Mouse (Mus musculus) forebrain, embryonic 15.5 days (tissue): ENCODE measurements at regions not wholly inside any gene's neighbourhood (a gene's known extent, or its start where the extent isn't known, plus 50 kb on each side); places are given as distances from the start of the nearest gene placed in this dataset.

Experiments used
- ATAC-seq: fragments of 200-750 bp; cut with Nextera tagmentation; replicated peaks from 2 replicates; pipeline ENCODE4 v1.8.0; 2017; ENCODE audit warnings: mild to moderate bottlenecking, moderate TSS enrichment, moderate library complexity
- H3K27ac ChIP-seq: fragments of 300-500 bp; sonication (generic); replicated peaks from 2 replicates; pipeline ENCODE4 v1.5.1; 2015; ENCODE audit warnings: mild to moderate bottlenecking, inconsistent platforms
- H3K27me3 ChIP-seq: fragments of 300-500 bp; sonication (generic); 2 replicates; pipeline ENCODE4 v1.6.1; 2015; ENCODE audit warnings: inconsistent platforms
- H3K36me3 ChIP-seq: fragments of 300-500 bp; sonication (generic); 2 replicates; pipeline ENCODE4 v1.6.1; 2015; ENCODE audit warnings: mild to moderate bottlenecking, inconsistent platforms
- H3K4me1 ChIP-seq: fragments of 300-500 bp; sonication (generic); 2 replicates; pipeline ENCODE4 v1.6.1; 2015; ENCODE audit warnings: inconsistent platforms
- H3K4me2 ChIP-seq: fragments of 300-500 bp; sonication (generic); replicated peaks from 2 replicates; pipeline ENCODE4 v1.6.1; 2015; ENCODE audit warnings: mild to moderate bottlenecking, inconsistent platforms
- H3K4me3 ChIP-seq: fragments of 300-500 bp; sonication (generic); 2 replicates; pipeline ENCODE4 v1.5.1; 2015; ENCODE audit warnings: mild to moderate bottlenecking, inconsistent platforms
- H3K9ac ChIP-seq: fragments of 300-500 bp; sonication (generic); replicated peaks from 2 replicates; pipeline ENCODE4 v1.6.1; 2015; ENCODE audit warnings: mild to moderate bottlenecking, inconsistent platforms
- H3K9me3 ChIP-seq: fragments of 300-500 bp; sonication (generic); 2 replicates; pipeline ENCODE4 v1.6.1; 2016; ENCODE audit warnings: inconsistent platforms
- WGBS: fragments of 180-500 bp; shearing (Covaris S2); methylation state at CpG from one replicate; pipeline ENCODE4 v1.1.7; 2015; ENCODE audit warnings: mixed read lengths; 5-methylcytosine and 5-hydroxymethylcytosine counted together

DNA sequence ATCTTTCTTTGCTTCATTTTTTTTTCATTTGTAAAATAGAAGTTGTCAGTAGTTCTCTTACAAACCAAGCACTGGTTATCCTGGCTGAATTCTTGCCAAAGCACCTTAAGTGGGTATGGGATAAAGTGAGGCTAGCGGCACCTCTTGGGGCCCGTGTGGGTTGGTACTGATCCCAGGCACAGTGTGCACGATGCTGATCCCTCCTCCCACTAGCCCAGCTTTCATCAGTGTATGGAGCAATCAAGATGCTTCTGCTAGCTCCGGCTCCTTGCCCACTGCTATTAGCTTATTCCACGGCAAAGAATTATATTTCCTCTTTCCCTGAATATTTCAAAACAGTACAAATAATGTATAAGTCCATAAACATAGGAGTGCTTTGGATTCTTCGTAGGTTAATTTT is 307.4 kb upstream of the Npvf start:
- ATAC-seq, result no peak
- Histone ChIP-seq H3K4me2 (no peak overlapping the region), H3K9ac (no peak overlapping the region)

DNA sequence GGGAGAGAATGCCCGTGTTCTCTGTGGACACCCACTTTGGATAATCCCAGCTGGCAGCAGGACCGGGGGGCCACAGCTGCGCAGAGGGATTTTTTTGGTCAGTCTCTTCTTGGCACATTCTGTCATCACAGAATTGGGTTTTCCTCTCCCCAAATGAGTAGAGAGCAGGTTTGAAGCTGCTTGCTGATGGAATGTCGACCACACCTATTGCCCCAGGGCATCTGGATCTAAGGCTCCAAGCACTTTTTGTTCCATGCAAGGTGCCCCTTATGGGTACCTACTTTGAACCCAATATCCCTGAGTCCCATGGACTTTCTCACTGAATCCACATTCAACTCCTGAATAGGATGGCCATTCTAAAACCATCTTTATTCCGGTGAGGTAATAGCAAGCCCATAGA is 314.3 kb upstream of the Npvf start:
- Histone ChIP-seq H3K9ac (no peak overlapping the region), H3K36me3 (no peaks in the 10 kb centered on the region), H3K27me3 (no peaks in the 10 kb centered on the region), H3K27ac (no peak overlapping the region), H3K4me2 (no peak overlapping the region), H3K4me3 (no peak overlapping the region), H3K9me3 (no peaks in the 10 kb centered on the region), H3K4me1 (peaks cover 4% of the 10 kb centered on the region; the same call in 1 of the 2 replicates)
- no peak for ATAC-seq
- 88% methylated on average over 5 of the region's 5 CpGs for WGBS

More for the DNA sequence above, 307.4 kb upstream of the Npvf start:
- Histone ChIP-seq H3K27ac (peak overlapping the region; percentile 16; the same call in 1 of the 2 replicates), H3K36me3 (no peaks in the 10 kb centered on the region), H3K27me3 (no peaks in the 10 kb centered on the region), H3K4me3 (no peak overlapping the region), H3K4me1 (0 out of 2 replicates have a peak, but pooled peaks cover 4% of the 10 kb centered on the region), H3K9me3 (no peaks in the 10 kb centered on the region)
- WGBS, result 69% methylated on average over 6 of the region's 6 CpGs

DNA sequence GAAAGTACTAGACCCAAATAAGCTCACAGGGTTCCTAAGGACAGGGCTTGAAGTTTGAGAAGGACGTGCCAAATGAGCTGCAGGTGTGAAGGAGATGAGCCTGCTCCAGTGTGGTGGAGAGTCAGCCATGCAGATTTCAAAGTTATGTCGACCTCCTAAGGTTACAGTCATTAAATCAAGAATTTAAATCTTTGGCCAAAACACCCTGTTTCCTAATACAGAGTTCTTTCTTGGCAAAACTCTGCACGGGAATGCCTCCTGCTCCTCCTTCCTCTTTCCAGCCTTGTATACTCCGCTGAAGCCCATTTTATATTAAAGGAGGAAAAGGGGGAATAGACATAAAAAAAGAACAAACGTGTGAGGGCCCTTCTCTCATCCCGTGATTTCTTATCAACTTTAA is 315.1 kb upstream of the Npvf start:
- Histone ChIP-seq H3K36me3 (no peaks in the 10 kb centered on the region), H3K27ac (no peak overlapping the region), H3K4me3 (no peak overlapping the region), H3K9me3 (no peaks in the 10 kb centered on the region), H3K4me2 (no peak overlapping the region), H3K9ac (no peak overlapping the region), H3K27me3 (no peaks in the 10 kb centered on the region), H3K4me1 (peaks cover 4% of the 10 kb centered on the region; the same call in 1 of the 2 replicates)
- WGBS, result 78% methylated on average over 6 of the region's 6 CpGs
- no peak for ATAC-seq

DNA sequence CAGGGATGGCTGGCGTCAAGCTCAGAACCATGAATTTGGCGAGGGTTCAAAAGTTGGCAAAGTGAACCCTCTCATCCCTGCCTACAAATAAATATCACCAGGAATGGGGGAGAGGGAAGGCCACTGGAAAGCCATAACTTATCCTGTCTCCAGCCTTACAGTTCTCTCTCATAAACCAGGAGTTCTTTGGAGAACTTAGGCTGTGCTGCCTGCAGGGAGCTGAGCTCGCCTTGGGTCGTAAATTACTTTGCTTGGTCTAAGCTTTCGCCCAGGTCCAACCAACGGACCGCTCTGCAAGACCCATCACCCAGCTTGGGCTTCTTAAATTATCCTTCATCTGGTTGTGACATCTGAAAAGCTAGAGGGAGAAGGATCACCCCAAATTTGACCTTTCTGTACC is 315.8 kb upstream of the Npvf start:
- Histone ChIP-seq H3K4me1 (peaks cover 4% of the 10 kb centered on the region; the same call in 1 of the 2 replicates), H3K27me3 (no peaks in the 10 kb centered on the region), H3K36me3 (no peaks in the 10 kb centered on the region), H3K4me3 (no peak overlapping the region), H3K9ac (no peak overlapping the region), H3K27ac (no peak overlapping the region), H3K9me3 (no peaks in the 10 kb centered on the region), H3K4me2 (no peak overlapping the region)
- no peak for ATAC-seq
- WGBS, result 91% methylated on average over 7 of the region's 7 CpGs

DNA sequence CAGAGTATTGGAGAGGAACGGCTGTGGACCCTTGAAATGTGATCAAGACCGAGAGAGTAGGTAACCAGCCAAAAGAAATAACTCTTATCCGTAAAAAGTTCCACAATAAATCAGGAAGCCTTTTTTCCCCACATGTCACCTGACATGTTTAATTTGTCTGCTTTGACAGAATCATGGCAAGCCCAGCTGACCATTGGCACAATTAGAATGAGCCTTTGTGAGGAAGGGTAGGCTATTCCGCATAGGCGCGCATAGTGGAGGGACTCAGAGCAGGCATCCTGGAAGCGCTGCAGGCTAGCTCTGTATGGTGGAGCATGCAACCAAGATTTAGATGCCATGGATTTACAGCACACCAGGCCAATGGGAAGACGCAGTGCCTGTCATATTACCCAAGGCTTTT is 316.5 kb upstream of the Npvf start:
- H3K27me3 ChIP-seq, result no peaks in the 10 kb centered on the region

DNA sequence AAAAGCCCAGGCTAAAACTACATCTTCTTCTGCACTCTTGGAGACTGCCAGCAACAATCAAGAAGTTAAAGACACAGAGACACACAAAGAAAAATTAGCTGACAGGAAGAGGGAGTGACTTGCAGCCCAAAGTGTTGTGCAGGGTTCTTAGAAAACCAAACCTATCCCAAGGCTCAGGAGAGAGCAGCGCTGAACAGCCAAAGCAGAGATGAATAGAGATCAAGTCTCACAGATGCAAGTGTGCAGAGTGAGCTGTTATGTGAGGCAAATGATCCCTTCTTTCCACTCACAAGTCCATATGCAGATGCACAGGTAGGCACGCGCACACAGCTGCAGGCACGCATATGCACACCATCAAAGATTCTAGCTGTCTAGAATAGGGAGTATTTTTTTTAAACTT is 318.0 kb upstream of the Npvf start:
- no peak for ATAC-seq
- WGBS, result 91% methylated on average over 4 of the region's 4 CpGs
- no peak overlapping the region for H3K4me2 ChIP-seq
- no peak overlapping the region for H3K9ac ChIP-seq
- no peak overlapping the region for H3K4me3 ChIP-seq
- no peaks in the 10 kb centered on the region for H3K36me3 ChIP-seq
- peaks cover 8% of the 10 kb centered on the region; the same call in 1 of the 2 replicates for H3K4me1 ChIP-seq
- H3K27me3 ChIP-seq, result no peaks in the 10 kb centered on the region
- H3K9me3 ChIP-seq, result no peaks in the 10 kb centered on the region
- no peak overlapping the region for H3K27ac ChIP-seq

More for the DNA sequence above, 316.5 kb upstream of the Npvf start:
- H3K4me2 ChIP-seq, result no peak overlapping the region
- ATAC-seq, result no peak
- H3K4me3 ChIP-seq, result no peak overlapping the region
- no peak overlapping the region for H3K9ac ChIP-seq
- no peak overlapping the region for H3K27ac ChIP-seq
- H3K9me3 ChIP-seq, result no peaks in the 10 kb centered on the region
- H3K4me1 ChIP-seq, result peaks cover 4% of the 10 kb centered on the region; the same call in 1 of the 2 replicates
- WGBS, result 67% methylated on average over 8 of the region's 8 CpGs
- H3K36me3 ChIP-seq, result no peaks in the 10 kb centered on the region

DNA sequence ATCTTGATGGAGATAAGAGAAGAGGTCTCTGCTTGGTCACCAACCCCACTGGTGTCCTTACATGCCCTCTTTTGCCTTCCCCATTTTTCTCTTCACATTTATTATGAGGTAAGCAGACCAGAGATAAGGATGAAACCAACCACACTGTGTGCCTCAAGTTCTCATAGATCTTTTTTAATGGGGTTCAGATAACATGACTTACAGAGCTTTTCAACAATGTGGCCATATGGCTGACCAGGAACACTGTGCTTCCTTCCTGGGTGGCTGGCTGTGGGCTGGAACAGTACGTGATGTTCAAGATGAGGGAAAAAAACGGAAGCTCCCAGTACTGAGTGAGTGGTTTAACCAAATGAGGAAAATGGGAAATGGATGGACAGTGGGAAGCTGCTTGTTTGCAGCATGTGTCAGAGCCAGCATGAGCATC is 319.0 kb upstream of the Npvf start:
- Histone ChIP-seq H3K4me3 (no peak overlapping the region), H3K4me2 (no peak overlapping the region), H3K9me3 (no peaks in the 10 kb centered on the region), H3K36me3 (no peaks in the 10 kb centered on the region), H3K27me3 (0 out of 2 replicates have a peak, but pooled peaks cover 3% of the 10 kb centered on the region), H3K4me1 (peaks cover 10% of the 10 kb centered on the region; the same call in 1 of the 2 replicates), H3K9ac (no peak overlapping the region), H3K27ac (no peak overlapping the region)
- ATAC-seq, result no peak
- WGBS, result 98% methylated on average over 2 of the region's 2 CpGs

DNA sequence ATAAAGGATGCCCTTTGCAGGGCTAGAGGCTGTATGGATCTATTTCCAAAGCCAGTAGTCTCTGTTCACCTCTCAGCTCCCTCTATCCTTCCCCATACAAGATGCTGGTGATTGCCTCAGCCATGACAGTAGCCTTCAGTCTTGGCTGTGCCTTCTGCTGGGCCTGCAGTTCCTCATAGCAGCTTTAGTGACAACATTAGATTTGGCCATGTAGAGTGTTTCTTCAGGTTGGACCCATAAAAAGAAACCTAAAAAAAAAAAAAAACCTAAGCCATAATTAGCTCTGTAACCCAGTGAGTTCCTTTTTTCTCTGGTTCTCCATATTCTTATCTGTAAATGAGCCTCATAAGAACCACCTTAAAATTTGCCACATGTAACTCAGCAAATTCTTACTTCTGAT is 319.6 kb upstream of the Npvf start:
- Histone ChIP-seq H3K9me3 (no peaks in the 10 kb centered on the region), H3K36me3 (no peaks in the 10 kb centered on the region), H3K4me1 (peaks cover 10% of the 10 kb centered on the region; the same call in 1 of the 2 replicates), H3K27ac (no peak overlapping the region), H3K4me3 (no peak overlapping the region), H3K9ac (no peak overlapping the region), H3K4me2 (no peak overlapping the region), H3K27me3 (0 out of 2 replicates have a peak, but pooled peaks cover 3% of the 10 kb centered on the region)
- no peak for ATAC-seq

DNA sequence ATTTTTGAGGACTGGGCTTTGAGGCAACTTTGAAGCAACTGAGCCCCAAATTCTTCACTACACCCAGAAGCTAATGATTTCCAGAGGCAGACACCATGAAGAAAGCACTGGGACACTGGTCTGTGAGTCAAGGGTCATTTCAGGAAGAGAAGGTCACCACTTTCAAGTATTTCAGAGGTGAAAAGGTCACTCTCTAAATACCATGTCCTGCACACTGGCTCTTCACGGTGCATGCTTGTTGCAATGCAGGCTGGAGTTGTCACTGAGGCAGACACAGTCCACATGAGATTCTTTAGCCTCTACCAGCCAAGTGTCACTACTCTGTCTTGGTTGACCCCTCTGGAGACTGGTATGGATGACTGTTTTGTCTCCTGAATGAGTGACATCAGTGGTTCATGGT is 320.7 kb upstream of the Npvf start:
- Histone ChIP-seq H3K4me3 (no peak overlapping the region), H3K36me3 (no peaks in the 10 kb centered on the region), H3K27ac (no peak overlapping the region), H3K9me3 (no peaks in the 10 kb centered on the region), H3K9ac (no peak overlapping the region), H3K4me1 (peaks cover 10% of the 10 kb centered on the region; the same call in 1 of the 2 replicates), H3K27me3 (0 out of 2 replicates have a peak, but pooled peaks cover 3% of the 10 kb centered on the region), H3K4me2 (no peak overlapping the region)
- ATAC-seq, result no peak
- WGBS, result 57% methylated on average over 1 of the region's 1 CpGs

DNA sequence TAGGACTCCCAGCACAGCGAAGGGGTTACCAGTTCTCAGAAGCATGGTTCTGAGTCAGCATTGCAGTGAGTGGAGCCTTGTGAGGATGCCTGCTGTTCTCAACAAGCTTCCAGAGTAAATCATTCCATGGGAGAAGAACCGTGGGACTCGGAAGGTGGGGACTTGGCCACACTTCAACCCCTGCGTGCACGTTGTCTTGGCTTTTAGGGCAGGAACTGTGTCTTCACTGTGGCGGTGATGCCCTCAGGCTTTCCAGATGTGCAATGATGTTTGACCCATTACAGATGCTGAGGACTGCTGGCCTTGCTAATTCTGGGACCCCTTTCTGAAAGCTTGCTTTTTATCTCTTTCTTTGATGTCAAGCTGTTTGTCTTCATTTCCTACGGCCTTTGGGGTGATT is 322.7 kb upstream of the Npvf start:
- no peaks in the 10 kb centered on the region for H3K9me3 ChIP-seq
- 0 out of 2 replicates have a peak, but pooled peaks cover 7% of the 10 kb centered on the region for H3K4me1 ChIP-seq
- no peak for ATAC-seq
- 0 out of 2 replicates have a peak, but pooled peaks cover 3% of the 10 kb centered on the region for H3K27me3 ChIP-seq
- H3K36me3 ChIP-seq, result no peaks in the 10 kb centered on the region
- H3K4me2 ChIP-seq, result no peak overlapping the region
- no peak overlapping the region for H3K9ac ChIP-seq
- WGBS, result 24% methylated on average over 7 of the region's 7 CpGs
- H3K4me3 ChIP-seq, result no peak overlapping the region
- no peak overlapping the region for H3K27ac ChIP-seq

DNA sequence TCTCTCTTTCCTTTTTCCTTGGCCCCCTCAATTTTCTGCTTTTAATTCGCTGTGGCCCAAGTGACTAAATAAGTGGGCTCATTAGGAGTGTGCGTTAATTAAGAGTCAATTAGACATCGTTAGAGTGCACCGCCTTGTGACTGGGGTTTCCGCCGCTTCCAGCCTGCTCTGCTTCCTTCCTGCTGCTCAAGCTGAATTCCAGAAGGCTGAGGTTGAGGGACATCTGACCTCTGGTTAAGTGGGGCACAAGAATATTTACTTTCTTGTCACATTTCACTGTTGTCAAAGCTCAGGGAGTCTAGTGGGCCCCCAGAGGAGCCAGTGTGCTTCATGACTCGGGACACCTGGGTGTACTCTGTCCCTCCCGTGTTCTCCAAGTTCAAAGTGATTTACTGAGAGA is 323.1 kb upstream of the Npvf start:
- Histone ChIP-seq H3K27ac (no peak overlapping the region), H3K9me3 (no peaks in the 10 kb centered on the region), H3K27me3 (0 out of 2 replicates have a peak, but pooled peaks cover 3% of the 10 kb centered on the region), H3K4me3 (no peak overlapping the region), H3K36me3 (no peaks in the 10 kb centered on the region), H3K4me1 (0 out of 2 replicates have a peak, but pooled peaks cover 7% of the 10 kb centered on the region), H3K9ac (no peak overlapping the region), H3K4me2 (no peak overlapping the region)
- 17% methylated on average over 8 of the region's 8 CpGs for WGBS
- ATAC-seq, result no peak

DNA sequence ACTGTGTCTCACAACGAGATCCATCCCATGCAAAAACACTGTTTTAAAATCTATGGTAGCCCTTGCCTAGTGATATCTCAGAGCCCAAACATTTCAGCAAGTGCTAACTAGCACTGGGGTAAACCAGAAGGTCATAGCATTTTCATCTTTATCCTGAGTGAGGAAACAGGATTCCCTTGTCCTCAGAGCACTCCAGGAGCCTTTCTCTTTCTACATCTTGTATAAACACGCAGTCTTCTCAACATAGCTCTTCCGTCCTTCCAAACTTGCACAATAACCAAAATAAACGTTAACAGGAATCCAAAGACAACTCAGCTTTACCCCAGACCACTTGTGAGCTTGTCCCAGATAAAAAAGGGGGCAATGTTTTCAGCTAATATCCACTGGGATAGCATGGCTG is 323.8 kb upstream of the Npvf start:
- H3K9ac ChIP-seq, result no peak overlapping the region

DNA sequence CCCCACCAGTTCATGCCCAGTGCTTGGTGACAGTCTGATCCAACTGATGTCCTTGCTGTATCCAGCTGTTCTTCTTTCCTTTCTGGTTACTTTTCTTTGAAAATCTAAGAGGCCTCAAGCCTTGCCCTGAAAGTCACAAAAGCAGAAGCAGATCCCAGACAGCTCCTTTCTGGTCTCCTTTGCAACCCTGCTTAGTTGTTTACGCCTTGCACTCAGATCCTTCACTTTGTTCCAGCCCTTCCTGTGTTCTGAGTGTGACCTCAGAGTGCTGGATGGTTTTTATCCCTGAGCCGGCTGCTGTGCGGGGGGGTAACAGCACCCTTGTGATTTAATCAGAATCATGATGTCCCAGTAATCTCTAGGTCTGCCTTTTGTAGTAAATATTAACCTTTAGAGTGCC is 324.3 kb upstream of the Npvf start:
- 43% methylated on average over 3 of the region's 3 CpGs for WGBS
- no peak overlapping the region for H3K4me3 ChIP-seq
- 0 out of 2 replicates have a peak, but pooled peaks cover 3% of the 10 kb centered on the region for H3K27me3 ChIP-seq
- H3K36me3 ChIP-seq, result no peaks in the 10 kb centered on the region
- H3K4me1 ChIP-seq, result peaks cover 10% of the 10 kb centered on the region; the same call in 1 of the 2 replicates
- no peaks in the 10 kb centered on the region for H3K9me3 ChIP-seq
- no peak overlapping the region for H3K9ac ChIP-seq
- no peak overlapping the region for H3K27ac ChIP-seq
- ATAC-seq, result no peak
- H3K4me2 ChIP-seq, result no peak overlapping the region

More for the DNA sequence above, 323.8 kb upstream of the Npvf start:
- no peaks in the 10 kb centered on the region for H3K36me3 ChIP-seq
- ATAC-seq, result no peak
- H3K27ac ChIP-seq, result no peak overlapping the region
- no peak overlapping the region for H3K4me2 ChIP-seq
- H3K4me3 ChIP-seq, result no peak overlapping the region
- 0 out of 2 replicates have a peak, but pooled peaks cover 3% of the 10 kb centered on the region for H3K27me3 ChIP-seq
- H3K9me3 ChIP-seq, result no peaks in the 10 kb centered on the region
- WGBS, result 79% methylated on average over 4 of the region's 4 CpGs
- H3K4me1 ChIP-seq, result 0 out of 2 replicates have a peak, but pooled peaks cover 7% of the 10 kb centered on the region
